In genomic region chr16:45159389-45159716, GRCm38 (mm10) we compare ENCODE assay signal across 7 mouse cellular contexts. TPM values are rescaled to one million over a fixed set of nuclear protein-coding genes. Genes with fewer than 3 reads are reported as not detected.
DNase-seq lines count a peak whose midpoint lies in the region; ATAC-seq and TF ChIP-seq lines count a peak whose summit lies in the region.

No protein-coding gene starts in this region.

- ATAC-seq in lung, postnatal 0 days: no peak
- ATAC-seq in limb, embryonic 11.5 days (ENCODE audit: insufficient number of reproducible peaks, low FRiP score, low TSS enrichment, low read depth): no peak
- no peak for ATAC-seq in stomach, embryonic 14.5 days (ENCODE audit: insufficient number of reproducible peaks, insufficient read depth, low FRiP score, low read depth)

- WGBS in lung, postnatal 0 days: 1% methylated on average over 11 of the region's 11 CpGs
- 7% methylated on average over 11 of the region's 11 CpGs for WGBS in limb, embryonic 11.5 days
- WGBS in stomach, embryonic 14.5 days: 1% methylated on average over 11 of the region's 11 CpGs

- H3K36me3 ChIP-seq in lung, postnatal 0 days (ENCODE audit: insufficient read depth, low read length): no peaks in the 10 kb centered on the region
- H3K36me3 ChIP-seq in limb, embryonic 11.5 days (ENCODE audit: control insufficient read depth, insufficient read depth, low read length): no peaks in the 10 kb centered on the region
- no peaks in the 10 kb centered on the region; the same call in 1 of the 2 replicates for H3K36me3 ChIP-seq in stomach, embryonic 14.5 days (ENCODE audit: control insufficient read depth, insufficient read depth, low read length)

- DNase-seq in lung, postnatal 0 days (ENCODE audit: low spot score): no peak
- DNase-seq in lung, postnatal 36 days: no peak
- no peak for DNase-seq in limb, embryonic 11.5 days (ENCODE audit: low spot score)
- no peak for DNase-seq in right cerebral cortex, postnatal 4 days
- DNase-seq in frontal cortex, postnatal 14 days (ENCODE audit: low spot score in 2 of 2): no peak

- H3K27ac ChIP-seq in lung, postnatal 0 days (ENCODE audit: low read length): peak overlapping the region; percentile 95
- H3K27ac ChIP-seq in embryonic fibroblast, embryonic 13.5 days (ENCODE audit: insufficient read depth, low read length): peak overlapping the region; percentile 75
- no peak overlapping the region; the same call in 1 of the 2 replicates for H3K27ac ChIP-seq in limb, embryonic 11.5 days (replicated peaks; ENCODE audit: low read depth, low read length)
- peak overlapping the region; percentile 94 for H3K27ac ChIP-seq in stomach, embryonic 14.5 days (ENCODE audit: low read length)

- H3K9ac ChIP-seq in lung, postnatal 0 days (replicated peaks; ENCODE audit: low read depth): peak overlapping the region; percentile 89
- peak overlapping the region; percentile 83 for H3K9ac ChIP-seq in limb, embryonic 11.5 days (ENCODE audit: low read length)
- H3K9ac ChIP-seq in stomach, embryonic 14.5 days (replicated peaks; ENCODE audit: low read depth, low read length): peak overlapping the region; percentile 82

- TF ChIP-seq EP300 in lung, postnatal 0 days (IDR thresholded peaks at IDR 0.05): no peak

- no peaks in the 10 kb centered on the region for H3K9me3 ChIP-seq in lung, postnatal 0 days (ENCODE audit: low read length)
- no peaks in the 10 kb centered on the region for H3K9me3 ChIP-seq in limb, embryonic 11.5 days (ENCODE audit: control insufficient read depth, low read length)
- no peaks in the 10 kb centered on the region for H3K9me3 ChIP-seq in stomach, embryonic 14.5 days (ENCODE audit: control insufficient read depth, low read depth, low read length)

- H3K4me2 ChIP-seq in lung, postnatal 0 days (replicated peaks; ENCODE audit: low read depth, low read length): peak overlapping the region; percentile 80
- H3K4me2 ChIP-seq in limb, embryonic 11.5 days (ENCODE audit: low read depth, severe bottlenecking): peak overlapping the region; percentile 63
- H3K4me2 ChIP-seq in stomach, embryonic 14.5 days (replicated peaks; ENCODE audit: low read depth, low read length): peak overlapping the region; percentile 43

- peak overlapping the region; percentile 92 for H3K4me3 ChIP-seq in lung, postnatal 0 days (ENCODE audit: low read depth, low read length)
- H3K4me3 ChIP-seq in embryonic fibroblast, embryonic 13.5 days (ENCODE audit: insufficient read depth, low read length): peak overlapping the region; percentile 94
- peak overlapping the region; percentile 64 for H3K4me3 ChIP-seq in limb, embryonic 11.5 days (ENCODE audit: low read depth, low read length)
- peak overlapping the region; percentile 84 for H3K4me3 ChIP-seq in stomach, embryonic 14.5 days (ENCODE audit: low read depth, low read length)

- TF ChIP-seq CTCF in lung, postnatal 0 days (IDR thresholded peaks at IDR 0.05): no peak
- TF ChIP-seq CTCF in embryonic fibroblast, embryonic 13.5 days (IDR thresholded peaks at IDR 0.05; ENCODE audit: borderline replicate concordance, insufficient read depth, low read length): no peak

- H3K4me1 ChIP-seq in lung, postnatal 0 days (ENCODE audit: insufficient read depth, low read depth, low read length): peaks cover 11% of the 10 kb centered on the region; the same call in 1 of the 2 replicates
- H3K4me1 ChIP-seq in embryonic fibroblast, embryonic 13.5 days (ENCODE audit: control insufficient read depth, insufficient read depth, low read length): peaks cover 4% of the 10 kb centered on the region; the same call in 1 of the 2 replicates
- no peaks in the 10 kb centered on the region for H3K4me1 ChIP-seq in limb, embryonic 11.5 days (ENCODE audit: control insufficient read depth, insufficient read depth, low read length)
- peaks cover 11% of the 10 kb centered on the region; the same call in 1 of the 2 replicates for H3K4me1 ChIP-seq in stomach, embryonic 14.5 days (ENCODE audit: control insufficient read depth, insufficient read depth, low read length)

- H3K27me3 ChIP-seq in lung, postnatal 0 days (replicated peaks; ENCODE audit: insufficient read depth, low read length): no peaks in the 10 kb centered on the region
- H3K27me3 ChIP-seq in limb, embryonic 11.5 days (ENCODE audit: control insufficient read depth, insufficient read depth, low read length): no peaks in the 10 kb centered on the region
- H3K27me3 ChIP-seq in stomach, embryonic 14.5 days (ENCODE audit: control insufficient read depth, insufficient read depth, low read length): no peaks in the 10 kb centered on the region

- no peak for TF ChIP-seq POLR2A in embryonic fibroblast, embryonic 13.5 days (IDR thresholded peaks at IDR 0.05; ENCODE audit: low read depth, low read length)

RNA-seq across cellular contexts. Expression of gene Atg3, which starts 0.8 kb away (rescaled TPM):
- polyA plus RNA-seq in lung, postnatal 0 days (2015; fragmentation: Nextera tagmentation; extraction: Ambion mirVana): 53.9 and 55.8 TPM in 2 replicates
- 57.1 and 72.5 TPM in 2 replicates for polyA plus RNA-seq in embryonic fibroblast, embryonic 13.5 days (2011; ENCODE audit: insufficient read length, low read depth, missing spikeins)
- polyA plus RNA-seq in limb, embryonic 11.5 days (2014; fragmentation: Nextera tagmentation; extraction: Ambion mirVana): 28.4 and 29.7 TPM in 2 replicates
- polyA plus RNA-seq in stomach, embryonic 14.5 days (2014; fragmentation: Nextera tagmentation; extraction: Ambion mirVana): 34.9 and 36.3 TPM in 2 replicates

RNA-seq across cellular contexts. Expression of gene Slc35a5, which starts 0.8 kb away (rescaled TPM):
- 21.9 and 28.7 TPM in 2 replicates for polyA plus RNA-seq in lung, postnatal 0 days (2015; fragmentation: Nextera tagmentation; extraction: Ambion mirVana)
- 34.8 and 46.1 TPM in 2 replicates for polyA plus RNA-seq in embryonic fibroblast, embryonic 13.5 days (2011; ENCODE audit: insufficient read length, low read depth, missing spikeins)
- 11.1 and 13.4 TPM in 2 replicates for polyA plus RNA-seq in limb, embryonic 11.5 days (2014; fragmentation: Nextera tagmentation; extraction: Ambion mirVana)
- 16.8 and 19.9 TPM in 2 replicates for polyA plus RNA-seq in stomach, embryonic 14.5 days (2014; fragmentation: Nextera tagmentation; extraction: Ambion mirVana)
